Mouse (Mus musculus): ENCODE measurements around the gene Fads1.
"Not testable (repeated sequence)": the region's sequence is repeated elsewhere in the genome, so short reads cannot be mapped to it uniquely, and the experiment has no call there.

Gene Fads1

GRCm38 (mm10) chr19:10182670-10183298 is at the start of gene Fads1:
Gene Fads1 (plus strand): TSS chr19:10182888.
- peak; percentile 97 for DNase-seq

GRCm38 (mm10) chr19:10134692-10135091 is 48.0 kb upstream of the Fads1 start:
- DNase-seq = no peak

DNA sequence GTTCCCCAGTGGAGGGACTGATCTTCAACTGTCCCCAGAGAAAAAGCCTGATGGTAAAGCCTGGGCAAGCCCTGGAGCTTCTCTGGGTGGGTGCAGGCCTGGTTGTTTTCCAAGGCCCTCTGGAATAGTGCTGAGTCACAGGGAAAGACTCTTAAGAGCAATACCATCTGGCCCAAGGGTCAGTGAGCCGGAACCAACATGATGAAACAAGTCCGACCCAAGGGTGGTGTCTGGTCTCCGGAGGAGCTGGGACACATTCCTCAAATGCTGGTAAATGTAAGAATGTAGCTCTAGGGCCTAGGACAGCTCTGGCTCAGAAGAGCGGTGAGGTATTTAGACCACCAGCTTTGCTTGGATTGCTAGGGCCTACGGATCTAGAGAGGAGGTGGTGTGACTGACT is 45.3 kb upstream of the Fads1 start:
- DNase-seq = no peak

GRCm38 (mm10) chr19:10139736-10140135 is 43.0 kb upstream of the Fads1 start:
- no peak for DNase-seq

- DNase-seq = no peak
Measured at GRCm38 (mm10) chr19:10143667-10144066, 39.0 kb upstream of the Fads1 start.

DNA sequence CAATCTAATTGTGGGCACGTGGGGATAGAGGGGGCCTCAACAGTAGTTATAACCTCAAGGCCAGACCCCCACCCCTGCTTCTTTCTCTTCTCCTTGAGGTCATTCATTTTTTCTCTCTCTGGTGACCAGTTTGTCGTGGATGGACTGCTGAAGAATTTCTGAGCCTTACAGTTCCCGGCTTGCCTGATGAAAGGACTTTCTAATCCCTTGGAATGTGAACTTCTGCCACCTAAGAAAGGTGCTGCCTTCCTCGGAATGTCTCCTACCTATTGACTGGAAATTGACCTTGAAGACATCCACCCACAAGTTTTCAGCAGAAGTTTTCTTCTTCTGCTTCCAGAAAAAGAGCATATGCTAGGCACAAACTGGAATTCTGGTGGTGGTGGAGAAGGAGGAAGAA is 38.2 kb upstream of the Fads1 start:
- DNase-seq = no peak

DNA sequence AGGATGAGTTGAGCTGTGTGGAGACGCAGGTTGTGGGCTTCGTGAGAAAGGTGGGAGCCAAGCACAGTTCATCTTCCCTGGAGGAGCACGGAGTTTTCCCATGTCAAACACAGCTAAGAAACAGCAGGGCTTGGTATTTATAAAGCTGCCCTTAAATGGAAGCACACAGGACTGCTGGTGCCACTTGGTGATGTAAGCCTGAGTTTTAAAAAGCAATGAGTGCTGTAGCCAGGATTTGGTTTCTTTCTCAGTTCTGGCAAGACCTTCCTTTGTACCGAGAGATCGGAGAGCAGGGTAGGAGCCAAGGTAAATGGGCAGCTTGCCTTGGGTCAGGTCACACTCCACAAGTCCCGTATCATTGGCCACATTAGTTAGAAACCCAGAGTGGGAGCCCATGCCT is 34.1 kb upstream of the Fads1 start:
- DNase-seq = peak; percentile 12

DNA sequence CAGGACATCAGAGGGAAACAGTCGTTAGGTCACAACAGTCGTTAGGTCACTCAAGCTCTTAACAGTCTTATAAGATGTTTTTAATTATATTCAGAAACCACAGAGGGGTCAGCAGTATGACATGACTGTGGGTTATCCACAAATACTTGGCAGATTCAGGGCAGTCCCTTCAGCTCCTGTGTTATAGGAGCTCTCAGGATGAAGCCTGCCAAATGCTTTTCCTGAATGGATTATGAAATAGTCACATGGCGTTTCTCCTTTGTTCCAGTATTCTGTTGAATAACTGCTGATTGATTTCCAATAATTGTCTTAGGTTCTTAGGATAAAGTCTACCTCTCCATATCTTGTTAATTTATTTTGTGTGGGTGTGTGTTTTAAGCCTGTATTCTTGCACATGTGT is 33.5 kb upstream of the Fads1 start:
- no peak for DNase-seq

- DNase-seq = no peak
Measured at GRCm38 (mm10) chr19:10157725-10158124, 25.0 kb upstream of the Fads1 start.

GRCm38 (mm10) chr19:10163896-10164295 is 18.8 kb upstream of the Fads1 start:
- DNase-seq = no peak

- not testable (repeated sequence) for DNase-seq
Measured at GRCm38 (mm10) chr19:10165928-10166327, 16.8 kb upstream of the Fads1 start.

DNA sequence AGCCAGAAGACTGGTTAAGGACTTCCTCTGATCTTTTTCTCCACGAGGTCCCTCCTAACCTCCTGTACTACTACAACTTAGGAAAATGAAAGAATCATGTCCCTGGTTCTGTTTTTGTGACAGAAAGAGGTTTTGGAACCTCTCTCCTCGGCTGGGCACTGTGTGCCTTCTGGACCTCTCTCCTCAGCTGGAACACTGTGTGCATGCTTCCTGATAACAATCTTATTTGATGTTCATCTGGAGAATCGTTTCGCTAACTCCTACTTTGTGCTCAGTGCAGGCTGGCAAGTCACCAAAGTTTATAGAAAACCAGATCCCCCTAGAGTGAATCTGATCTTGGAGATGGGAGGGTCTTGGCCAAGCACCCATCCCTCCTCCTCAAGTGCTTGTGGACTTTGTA is 15.6 kb upstream of the Fads1 start:
- no peak for DNase-seq

GRCm38 (mm10) chr19:10167951-10168350 is 14.7 kb upstream of the Fads1 start:
- DNase-seq = no peak

- no peak for DNase-seq
Measured at GRCm38 (mm10) chr19:10168441-10168840, 14.2 kb upstream of the Fads1 start.

DNA sequence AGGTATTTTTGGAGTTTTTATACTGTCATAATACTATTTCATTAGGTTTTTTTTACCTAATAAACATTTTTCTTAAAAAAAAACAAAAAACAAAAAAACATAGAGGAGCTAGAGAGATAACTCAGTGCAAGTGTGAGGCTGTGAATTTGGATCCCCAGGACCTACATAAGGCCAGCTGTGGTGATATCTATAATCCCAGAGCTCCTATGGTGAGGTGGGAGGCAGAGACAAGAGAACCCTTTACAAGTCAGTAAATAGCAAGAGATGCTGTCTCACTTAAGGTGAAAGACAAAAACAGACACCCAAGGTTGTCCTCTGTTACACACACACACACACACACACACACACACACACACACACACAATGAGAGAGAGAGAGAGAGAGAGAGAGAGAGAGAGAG is 13.5 kb upstream of the Fads1 start:
- no peak for DNase-seq

DNA sequence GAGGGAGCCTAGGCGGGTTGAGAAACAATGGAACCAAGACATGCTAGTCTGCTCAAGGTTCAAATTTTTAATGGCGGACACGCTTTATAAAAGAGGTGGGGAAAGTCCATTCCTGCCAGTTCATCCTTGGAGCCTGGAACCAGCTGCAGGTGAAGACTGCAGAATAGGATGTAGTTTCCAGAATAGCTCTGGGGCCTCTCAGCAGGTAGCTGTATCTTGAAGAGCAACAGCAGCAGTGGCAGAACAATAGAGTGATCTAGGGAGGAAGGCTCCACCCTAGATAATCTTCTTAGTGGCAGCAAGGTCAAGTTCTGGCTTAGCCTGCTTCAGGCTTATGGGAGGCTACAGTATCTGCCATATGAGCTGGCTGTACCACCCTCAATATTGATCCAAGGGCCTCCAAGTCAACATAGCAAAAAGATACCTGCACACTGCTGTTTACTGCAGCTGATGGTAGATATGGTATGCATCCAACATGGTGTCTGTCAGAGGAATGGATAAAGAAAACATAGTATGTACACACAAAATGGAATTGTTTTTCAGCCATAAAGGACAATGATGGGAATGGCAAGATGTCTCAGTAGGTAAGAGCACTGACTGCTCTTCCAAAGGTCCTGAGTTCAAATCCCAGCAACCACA is 12.9 kb upstream of the Fads1 start:
- not testable (repeated sequence) for DNase-seq

DNA sequence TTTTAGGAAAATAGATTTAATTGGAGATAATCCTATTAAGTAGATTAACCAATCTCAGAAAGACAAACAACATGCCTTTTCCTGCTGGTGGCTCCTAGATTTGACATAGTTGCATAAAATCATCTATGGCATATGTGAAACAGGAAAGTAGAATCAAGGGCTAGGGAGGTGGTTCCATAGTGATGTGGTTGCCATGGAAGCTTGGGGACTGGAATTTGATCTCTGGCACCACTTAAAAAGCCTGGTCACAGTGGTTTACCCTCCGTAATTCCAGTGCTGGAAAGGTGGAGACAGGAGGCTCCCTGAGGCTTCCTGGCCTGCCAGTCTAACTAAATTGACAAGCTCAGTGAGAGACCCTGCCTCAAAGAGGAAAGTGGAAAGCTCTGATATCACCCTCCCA is 12.2 kb upstream of the Fads1 start:
- no peak for DNase-seq

GRCm38 (mm10) chr19:10171359-10171758 is 11.3 kb upstream of the Fads1 start:
- DNase-seq = no peak

GRCm38 (mm10) chr19:10171846-10172245 is 10.8 kb upstream of the Fads1 start:
- peak; percentile 57 for DNase-seq

- no peak for DNase-seq
Measured at GRCm38 (mm10) chr19:10173116-10173718, 9.5 kb upstream of the Fads1 start.

DNA sequence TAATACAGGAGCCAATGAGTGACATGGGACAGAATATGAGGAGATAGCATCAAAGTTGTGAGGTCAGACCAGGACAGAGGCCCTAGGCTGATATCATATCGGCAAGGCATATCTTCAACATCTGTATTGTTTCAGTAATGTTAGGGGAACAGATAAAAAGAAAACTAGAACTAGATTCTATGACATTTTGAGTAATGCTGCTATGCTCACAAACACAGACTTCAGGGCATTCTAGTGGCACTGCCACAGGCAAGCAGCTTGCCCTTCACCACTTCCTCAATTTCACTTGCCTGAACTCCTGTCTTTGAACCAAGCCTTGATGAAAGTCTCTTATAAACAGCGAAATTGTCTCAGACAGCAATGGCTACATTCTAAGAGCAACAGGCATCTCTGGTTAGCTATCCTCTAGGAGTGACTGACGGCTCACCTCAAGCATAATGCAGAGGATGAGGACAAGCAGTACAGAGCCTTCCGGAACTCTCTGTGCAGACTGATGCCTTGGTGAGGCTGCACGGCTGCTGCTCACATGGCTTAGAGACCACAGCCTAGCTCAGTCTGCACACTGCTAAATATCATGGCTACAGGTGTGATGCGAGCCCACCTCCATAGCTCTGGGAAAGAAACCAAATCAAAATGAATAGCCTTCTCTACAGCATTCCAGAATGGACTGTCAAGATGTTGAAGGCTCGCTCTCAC is 8.7 kb upstream of the Fads1 start:
- no peak for DNase-seq

- no peak for DNase-seq
Measured at GRCm38 (mm10) chr19:10174956-10175355, 7.7 kb upstream of the Fads1 start.

GRCm38 (mm10) chr19:10176477-10176876 is 6.2 kb upstream of the Fads1 start:
- DNase-seq = no peak

DNA sequence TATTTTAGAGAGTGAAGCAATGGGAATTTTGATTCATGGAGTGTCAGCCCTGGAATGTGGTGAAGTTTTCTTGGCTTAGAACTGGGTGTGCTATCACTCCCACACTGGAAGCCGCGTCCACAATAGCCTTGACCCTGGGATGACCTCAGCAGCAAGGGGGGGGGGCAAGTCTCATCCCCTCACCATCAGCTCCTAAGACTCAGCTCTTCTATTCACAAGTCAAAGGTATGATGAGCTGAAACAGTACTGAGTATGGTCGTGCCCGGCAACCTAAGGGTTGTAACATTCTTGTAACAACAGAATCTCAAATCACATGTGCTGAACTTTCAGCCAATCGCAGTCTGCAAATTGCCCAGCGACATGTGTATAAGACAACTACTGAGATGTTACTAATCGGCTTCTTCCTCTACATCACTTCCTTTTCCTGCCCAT is 5.7 kb upstream of the Fads1 start:
- DNase-seq = no peak

Measured in right cerebral cortex, adult 18-20 months (tissue).